Mouse (Mus musculus) MEL (cell line): ENCODE results near the gene Rhot2. TPM values are rescaled to one million over a fixed set of nuclear protein-coding genes. Genes with fewer than 3 reads are reported as not detected.

ENCODE experiments used
- DNase-seq: peaks from one replicate; pipeline ENCODE4 v3.0.0; 2011; ENCODE audit warnings: low read depth, low spot score
- H3K27ac ChIP-seq: 2 replicates; pipeline ENCODE4 v1.5.1; 2012; ENCODE audit warnings: low read depth, mild to moderate bottlenecking, control low read depth, low read length, moderate library complexity; ENCODE audit not compliant: control insufficient read depth
- H3K27me3 ChIP-seq, 2 experiments: fragments of 150-350 bp in 1 of 2; sonication (generic) in 1 of 2; 2 replicates each; pipeline ENCODE4 v1.6.1; 2012; ENCODE audit warnings: low read length in 2 of 2, mild to moderate bottlenecking in 2 of 2, improper control_type of control experiment in 1 of 2, moderate library complexity in 1 of 2; ENCODE audit not compliant: insufficient read depth in 2 of 2, control insufficient read depth in 1 of 2
- H3K36me3 ChIP-seq, 2 experiments: 2 replicates each; pipeline ENCODE4 v1.6.1; 2012 to 2014; ENCODE audit warnings: low read length in 2 of 2, improper control_type of control experiment in 1 of 2, inconsistent platforms in 1 of 2, mild to moderate bottlenecking in 1 of 2; ENCODE audit not compliant: insufficient read depth in 2 of 2, control insufficient read depth in 1 of 2
- H3K4me1 ChIP-seq, 2 experiments: fragments of 150-350 bp in 1 of 2; sonication (generic) in 1 of 2; 2 replicates each; pipeline ENCODE4 v1.6.1; 2012; ENCODE audit warnings: low read length in 2 of 2, improper control_type of control experiment in 1 of 2, mild to moderate bottlenecking in 1 of 2; ENCODE audit not compliant: insufficient read depth in 2 of 2, control insufficient read depth in 1 of 2
- H3K4me3 ChIP-seq, 2 experiments: fragments of 150-350 bp in 1 of 2; sonication (generic) in 1 of 2; 2 replicates each; pipeline ENCODE4 v1.5.1; 2012; ENCODE audit warnings: low read depth in 2 of 2, low read length in 2 of 2, mild to moderate bottlenecking in 2 of 2, moderate library complexity in 2 of 2, control low read depth in 1 of 2, improper control_type of control experiment in 1 of 2; ENCODE audit not compliant: control insufficient read depth in 1 of 2, insufficient read depth in 1 of 2
- H3K79me2 ChIP-seq: 2 replicates; pipeline ENCODE4 v1.6.1; 2012; ENCODE audit warnings: mild to moderate bottlenecking, low read length, moderate library complexity; ENCODE audit not compliant: control insufficient read depth, poor library complexity, insufficient read depth
- H3K9ac ChIP-seq: 2 replicates; pipeline ENCODE4 v1.6.1; 2012; ENCODE audit warnings: low read depth, mild to moderate bottlenecking, control low read depth, low read length, moderate library complexity; ENCODE audit not compliant: control insufficient read depth, poor library complexity, severe bottlenecking
- H3K9me3 ChIP-seq: fragments of 150-350 bp; sonication (generic); replicated peaks from 2 replicates; pipeline ENCODE4 v1.6.1; 2012; ENCODE audit warnings: mild to moderate bottlenecking, low read length, improper control_type of control experiment, moderate library complexity; ENCODE audit not compliant: insufficient read depth
- CHD1 ChIP-seq: IDR thresholded peaks from 2 replicates; pipeline ENCODE4 v1.6.1; 2012; ENCODE audit warnings: low read depth, mild to moderate bottlenecking, inconsistent platforms, low read length, improper control_type of control experiment
- E2F4 ChIP-seq: IDR thresholded peaks from 2 replicates; pipeline ENCODE4 v1.6.1; 2011; ENCODE audit warnings: low read depth, low read length, improper control_type of control experiment, borderline replicate concordance
- ELF1 ChIP-seq: IDR thresholded peaks from 2 replicates; pipeline ENCODE4 v1.6.1; 2014; ENCODE audit warnings: low read depth, mild to moderate bottlenecking, inconsistent platforms, low read length, improper control_type of control experiment, moderate library complexity
- GABPA ChIP-seq: IDR thresholded peaks from 2 replicates; pipeline ENCODE4 v1.6.1; 2012; ENCODE audit warnings: low read depth, mild to moderate bottlenecking, inconsistent platforms, low read length, improper control_type of control experiment, moderate library complexity
- GATA1 ChIP-seq: IDR thresholded peaks from 2 replicates; pipeline ENCODE4 v1.6.1; 2011; ENCODE audit warnings: low read depth, low read length, improper control_type of control experiment
- JUND ChIP-seq: IDR thresholded peaks from 2 replicates; pipeline ENCODE4 v1.6.1; 2011; ENCODE audit warnings: low read depth, mild to moderate bottlenecking, improper control_type of control experiment, low read length
- KAT2A ChIP-seq: conservative IDR thresholded peaks from 2 replicates; pipeline ENCODE4 v1.6.1; 2012; ENCODE audit warnings: low read depth, low read length, improper control_type of control experiment, inconsistent platforms
- MAX ChIP-seq: IDR thresholded peaks from 2 replicates; pipeline ENCODE4 v1.6.1; 2011; ENCODE audit warnings: low read length, improper control_type of control experiment
- MYC ChIP-seq: IDR thresholded peaks from 2 replicates; pipeline ENCODE4 v1.6.1; 2011; ENCODE audit warnings: low read depth, mild to moderate bottlenecking, low read length, improper control_type of control experiment, moderate library complexity
- POLR2A ChIP-seq, 2 experiments: IDR thresholded peaks; 2 replicates each; pipeline ENCODE4 v1.6.1; 2011 to 2012; ENCODE audit warnings: low read length in 2 of 2, mild to moderate bottlenecking in 2 of 2, control low read depth in 1 of 2, improper control_type of control experiment in 1 of 2, low read depth in 1 of 2, moderate library complexity in 1 of 2; ENCODE audit not compliant: control insufficient read depth in 1 of 2, insufficient read depth in 1 of 2, poor library complexity in 1 of 2
- POLR2AphosphoS2 ChIP-seq: IDR thresholded peaks from 2 replicates; pipeline ENCODE4 v1.6.1; 2011; ENCODE audit warnings: low read length, improper control_type of control experiment
- POLR2AphosphoS5 ChIP-seq: IDR thresholded peaks from 2 replicates; pipeline ENCODE4 v1.6.1; 2012; ENCODE audit warnings: low read depth, borderline replicate concordance, mild to moderate bottlenecking, inconsistent platforms, low read length, moderate library complexity, mixed read lengths
- SMC3 ChIP-seq: IDR thresholded peaks from 2 replicates; pipeline ENCODE4 v1.6.1; 2011; ENCODE audit warnings: low read depth, low read length, improper control_type of control experiment
- TAL1 ChIP-seq: IDR thresholded peaks from 2 replicates; pipeline ENCODE4 v1.6.1; 2012; ENCODE audit warnings: mild to moderate bottlenecking, inconsistent platforms, low read length, moderate library complexity, mixed read lengths
- TBP ChIP-seq: IDR thresholded peaks from 2 replicates; pipeline ENCODE4 v1.8.0; 2011; ENCODE audit warnings: low read depth, low read length, improper control_type of control experiment
- UBTF ChIP-seq: IDR thresholded peaks from 2 replicates; pipeline ENCODE4 v1.6.1; 2012; ENCODE audit warnings: low read depth, mild to moderate bottlenecking, inconsistent platforms, low read length, improper control_type of control experiment, moderate library complexity, borderline replicate concordance; ENCODE audit not compliant: insufficient read depth
- USF2 ChIP-seq, 2 experiments: IDR thresholded peaks; 2 replicates each; pipeline ENCODE4 v1.6.1; 2011 to 2012; ENCODE audit warnings: improper control_type of control experiment in 2 of 2, low read length in 2 of 2, borderline replicate concordance in 1 of 2, inconsistent platforms in 1 of 2, low read depth in 1 of 2, mild to moderate bottlenecking in 1 of 2; ENCODE audit not compliant: insufficient read depth in 1 of 2
- ZC3H11A ChIP-seq: IDR thresholded peaks from 2 replicates; pipeline ENCODE4 v1.6.1; 2012; ENCODE audit warnings: low read depth, mild to moderate bottlenecking, inconsistent platforms, low read length, improper control_type of control experiment
- ZNF384 ChIP-seq: IDR thresholded peaks from 2 replicates; pipeline ENCODE4 v1.6.1; 2012; ENCODE audit warnings: low read depth, mild to moderate bottlenecking, inconsistent platforms, low read length, improper control_type of control experiment
- polyA plus RNA-seq, 2 experiments: library from polyadenylated mRNA; stranded (reverse) in 1 of 2; unstranded in 1 of 2; fragments of >175 nt in 1 of 2; fragments of >200 nt in 1 of 2; gene quantifications; 2 replicates each; pipeline versions ENCODE4 v1.2.1 to v1.2.4; 2012; ENCODE audit warnings: low replicate concordance in 2 of 2, low read depth in 1 of 2; ENCODE audit not compliant: insufficient read length in 2 of 2, insufficient read depth in 1 of 2, missing spikeins in 1 of 2
- total RNA-seq: library from RNA; depleted of rRNA; stranded (reverse); fragments of 300-350 nt; gene quantifications from 2 replicates; pipeline ENCODE4 v1.2.3, GENCODE M21; 2012

The Rhot2 gene
- total and polyA plus RNA-seq, 3 experiments = 29.1 to 54.5 TPM; not detected in 1

GRCm38 (mm10) chr17:25867836-25868600, 23.4 kb upstream of the Rhot2 start (continued):
- no peak for TF ChIP-seq ZNF384
- 0 out of 2 replicates have a peak, but pooled peaks have one; percentile 30 for TF ChIP-seq CHD1
- TF ChIP-seq MAX = peak; percentile 87
- TF ChIP-seq MYC = peak; percentile 92

DNA sequence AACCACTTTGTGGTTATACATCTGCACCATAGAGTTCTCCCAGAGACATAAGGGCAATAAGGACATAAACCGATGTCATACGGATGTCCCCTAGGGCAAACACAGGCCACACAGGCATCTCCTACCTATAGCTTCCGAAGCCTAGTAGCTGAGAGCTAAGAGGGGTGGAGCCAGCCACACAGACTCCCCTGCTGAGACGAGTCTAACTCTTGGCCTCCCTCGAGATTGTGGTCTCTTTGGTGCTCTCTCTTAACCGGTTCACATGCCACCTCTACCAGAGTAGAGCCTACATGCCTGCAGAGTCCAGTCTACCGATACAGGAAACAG, 22.8 kb upstream of the Rhot2 start:
- peak overlapping the region; percentile 76 to 79 for H3K4me3 ChIP-seq
- peak overlapping the region; percentile 47 for H3K27ac ChIP-seq
- H3K27me3 ChIP-seq = no peaks in the 10 kb centered on the region
- H3K9me3 ChIP-seq = no peaks in the 10 kb centered on the region
- peak overlapping the region; percentile 80 for H3K9ac ChIP-seq
- TF ChIP-seq TBP (peak; percentile 53), UBTF (no peak), POLR2A (IDR thresholded peaks at IDR 0.05; ENCODE audit: control insufficient read depth in 1 of 2, insufficient read depth in 1 of 2, low read depth in 1 of 2, low read length in 2 of 2, poor library complexity in 1 of 2) (peak in 1 of 2 experiments; percentile 35; a peak in 1 of 4 replicates), ELF1 (0 out of 2 replicates have a peak, but pooled peaks have one; percentile 33)
- peaks cover 0 to 6% of the 10 kb centered on the region in 2 experiments; a peak in 2 of 4 replicates for H3K36me3 ChIP-seq
- peaks cover 0 to 5% of the 10 kb centered on the region in 2 experiments; a peak in 1 of 4 replicates for H3K4me1 ChIP-seq
- H3K79me2 ChIP-seq = peaks cover 25% of the 10 kb centered on the region
- DNase-seq = no peak

- H3K27ac ChIP-seq = no peak overlapping the region
- peaks cover 0 to 13% of the 10 kb centered on the region in 2 experiments; a peak in 2 of 4 replicates for H3K4me1 ChIP-seq
Measured at GRCm38 (mm10) chr17:25866172-25866571, 21.5 kb upstream of the Rhot2 start.

More at GRCm38 (mm10) chr17:25866172-25866571, 21.5 kb upstream of the Rhot2 start:
- Histone ChIP-seq H3K79me2 (peaks cover 25% of the 10 kb centered on the region), H3K36me3 (peaks cover 0 to 13% of the 10 kb centered on the region in 2 experiments; a peak in 2 of 4 replicates), H3K9me3 (no peaks in the 10 kb centered on the region), H3K4me3 (no peak overlapping the region), H3K27me3 (no peaks in the 10 kb centered on the region)
- DNase-seq = no peak
- TF ChIP-seq USF2 (IDR thresholded peaks at IDR 0.05; ENCODE audit: borderline replicate concordance in 1 of 2, insufficient read depth in 1 of 2, low read depth in 1 of 2, low read length in 2 of 2) (no peak), JUND (no peak), E2F4 (no peak), TAL1 (no peak), SMC3 (no peak), ELF1 (no peak), GATA1 (no peak), POLR2AphosphoS2 (no peak), POLR2AphosphoS5 (no peak), GABPA (no peak), KAT2A (no peak), ZC3H11A (no peak)
- TF ChIP-seq, all 39 proteins: peak for 0
- H3K9ac ChIP-seq = no peak overlapping the region
